Mouse (Mus musculus) stomach, postnatal 0 days (tissue): Measurements from ENCODE around the gene Tm7sf3.

ENCODE experiments used
- CTCF ChIP-seq: IDR thresholded peaks from 2 replicates; pipeline ENCODE4 v1.5.1; 2016; ENCODE audit warnings: antibody characterized with exemption, low read depth, mild to moderate bottlenecking, moderate library complexity
- EP300 ChIP-seq: optimal IDR thresholded peaks from 2 replicates; pipeline ENCODE3; 2016; ENCODE audit warnings: antibody characterized with exemption

GRCm38 (mm10) chr6:146685781-146686308 is 43.2 kb upstream of the Tm7sf3 start:
- peak; percentile 64 for TF ChIP-seq CTCF
- TF ChIP-seq EP300: no peak
